Mouse (Mus musculus) G1E (cell line): ENCODE results near the gene Olfr350. TPM values are rescaled to one million over a fixed set of nuclear protein-coding genes. Genes with fewer than 3 reads are reported as not detected.

ENCODE experiments used
- ATAC-seq: 2 replicates; pipeline ENCODE4 v1.8.0; 2016; ENCODE audit warnings: mild to moderate bottlenecking; ENCODE audit not compliant: insufficient number of reproducible peaks, poor library complexity, low FRiP score, severe bottlenecking; ENCODE audit errors: extremely low read depth
- DNase-seq: peaks from one replicate; pipeline ENCODE4 v3.0.0; 2012; ENCODE audit warnings: low spot score
- H3K27me3 ChIP-seq: 2 replicates; pipeline ENCODE4 v1.6.1; 2012; ENCODE audit warnings: mild to moderate bottlenecking, low read length, inconsistent platforms; ENCODE audit not compliant: insufficient read depth
- H3K36me3 ChIP-seq: replicated peaks from 2 replicates; pipeline ENCODE3; 2012; ENCODE audit warnings: mild to moderate bottlenecking, inconsistent platforms
- H3K4me1 ChIP-seq: 2 replicates; pipeline ENCODE4 v1.6.1; 2012; ENCODE audit warnings: low read depth, low read length, inconsistent platforms, mixed read lengths; ENCODE audit not compliant: insufficient read depth
- H3K4me3 ChIP-seq: 2 replicates; pipeline ENCODE4 v1.5.1; 2012; ENCODE audit warnings: low read depth, mild to moderate bottlenecking, inconsistent platforms, low read length, moderate library complexity, mixed read lengths
- H3K9me3 ChIP-seq: replicated peaks from 2 replicates; pipeline ENCODE4 v1.6.1; 2012; ENCODE audit warnings: inconsistent platforms
- CTCF ChIP-seq: IDR thresholded peaks from 2 replicates; pipeline ENCODE4 v1.5.1; 2012; ENCODE audit warnings: low read depth, low read length, inconsistent platforms, mixed read lengths
- GATA1 ChIP-seq: IDR thresholded peaks from 2 replicates; pipeline ENCODE4 v1.6.1; 2012; ENCODE audit warnings: borderline replicate concordance, low read length, inconsistent platforms, mixed read lengths
- GATA2 ChIP-seq: IDR thresholded peaks from 2 replicates; pipeline ENCODE4 v1.6.1; 2012; ENCODE audit warnings: low read depth, low read length, inconsistent platforms, borderline replicate concordance
- POLR2AphosphoS5 ChIP-seq: IDR thresholded peaks from 2 replicates; pipeline ENCODE4 v1.6.1; 2012; ENCODE audit warnings: low read depth, low read length, inconsistent platforms; ENCODE audit not compliant: insufficient replicate concordance
- TAL1 ChIP-seq: conservative IDR thresholded peaks from 2 replicates; pipeline ENCODE4 v1.6.1; 2012; ENCODE audit warnings: low read depth, low read length, inconsistent platforms, mixed read lengths
- polyA plus RNA-seq: library from polyadenylated mRNA; stranded (reverse); fragments of >175 nt; gene quantifications from 2 replicates; pipeline ENCODE4 v1.2.3, GENCODE M21; 2012
- total RNA-seq, 2 experiments: library from RNA; stranded (forward) in 1 of 2; stranded (reverse) in 1 of 2; fragments of 200-1000 nt in 1 of 2; fragments of >200 nt in 1 of 2; fragmentation: Nextera tagmentation in 1 of 2; gene quantifications; 2 replicates each; pipeline ENCODE4 v1.2.3; 2014 to 2017

The Olfr350 gene
- total RNA-seq (2014; fragmentation: Nextera tagmentation), result not detected in 2 replicates
- 0.22 and 0.23 TPM in 2 replicates for total RNA-seq (2017)
- not detected in 2 replicates for polyA plus RNA-seq

DNA sequence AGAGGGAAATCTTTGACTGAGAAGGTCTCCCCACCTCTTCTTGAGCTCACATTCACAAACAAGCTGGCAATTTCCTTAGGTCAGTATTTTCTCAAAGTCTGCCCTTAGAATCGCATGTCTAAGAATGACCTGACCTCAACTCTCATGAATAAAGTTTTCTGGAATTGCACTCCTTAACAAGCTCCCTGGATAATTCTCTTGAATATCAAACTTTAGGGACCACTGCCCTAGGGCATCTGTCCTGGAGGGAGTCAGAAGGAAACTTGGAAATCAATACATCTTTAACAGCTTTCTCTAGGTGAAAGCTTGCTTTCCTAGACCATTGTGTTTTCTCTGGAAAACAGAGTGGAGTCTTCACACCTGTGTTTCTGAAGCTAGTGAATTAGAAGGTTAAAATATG lies at the start of gene Olfr350:
Olfr350 (plus strand) TSS at position 301 of the 400 bp plus-strand sequence.
- Histone ChIP-seq H3K27me3 (no peaks in the 10 kb centered on the region), H3K4me1 (no peaks in the 10 kb centered on the region), H3K36me3 (no peaks in the 10 kb centered on the region), H3K4me3 (no peak within 1 kb of the TSS), H3K9me3 (no peaks in the 10 kb centered on the region)
- ATAC-seq, result no peak
- no peak for DNase-seq
- TF ChIP-seq GATA2 (no peak), CTCF (no peak), TAL1 (no peak), GATA1 (no peak), POLR2AphosphoS5 (no peak)

DNA sequence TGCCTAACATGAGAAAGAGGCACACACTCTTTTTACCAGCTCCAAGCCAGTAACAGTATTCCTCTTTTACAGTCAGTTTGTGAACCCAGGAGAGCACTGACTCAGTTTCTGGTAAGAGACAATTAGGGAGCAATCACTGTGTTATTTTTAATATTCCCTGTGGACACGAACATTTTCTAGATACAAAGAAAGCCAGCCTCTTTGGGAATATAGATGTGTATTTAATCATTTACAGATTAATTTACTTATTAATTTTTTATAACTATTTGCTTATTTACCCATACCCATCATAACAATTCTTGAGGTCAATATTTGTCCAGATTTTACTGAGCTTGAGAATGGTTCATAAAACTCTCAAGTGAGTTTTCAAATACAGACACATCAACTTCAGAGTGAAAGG lies 29.2 kb upstream of the Olfr350 start, which contains the start of gene Olfr3:
Olfr3 (minus strand) TSS at position 101 of the 400 bp plus-strand sequence.
- H3K4me3 ChIP-seq, result no peak within 1 kb of the TSS
- no peaks in the 10 kb centered on the region for H3K4me1 ChIP-seq
- no peak for TF ChIP-seq GATA2
- no peak for TF ChIP-seq CTCF
- no peak for TF ChIP-seq GATA1
- no peak for TF ChIP-seq TAL1
- TF ChIP-seq POLR2AphosphoS5, result no peak
- no peak for ATAC-seq
- DNase-seq, result no peak
- H3K36me3 ChIP-seq, result no peaks in the 10 kb centered on the region
- peaks cover 7% of the 10 kb centered on the region; the same call in 1 of the 2 replicates for H3K9me3 ChIP-seq
- H3K27me3 ChIP-seq, result no peaks in the 10 kb centered on the region

DNA sequence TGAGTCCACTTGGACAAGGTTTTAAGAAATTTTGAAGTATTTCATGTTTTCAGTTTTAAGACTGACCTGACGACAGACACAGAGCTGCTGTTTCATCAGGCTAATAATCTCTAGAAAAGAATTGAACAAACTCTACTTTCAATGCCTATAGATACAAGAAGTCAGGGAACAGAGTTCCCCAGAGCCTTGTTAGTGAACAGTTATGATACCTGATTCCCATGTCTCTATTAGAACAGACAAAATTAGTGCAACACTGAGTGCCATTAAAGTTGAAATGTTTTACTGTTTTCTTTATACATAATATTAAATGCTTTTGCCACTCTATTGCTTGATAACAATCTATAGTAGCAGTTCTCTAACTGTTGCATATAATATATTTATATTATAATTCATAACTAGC lies 16.4 kb downstream of the Olfr350 start, which contains the start of gene Olfr351:
Olfr351 (minus strand) TSS at position 101 of the 400 bp plus-strand sequence.
- ATAC-seq (no peak), DNase-seq (no peak)
- no peaks in the 10 kb centered on the region for H3K9me3 ChIP-seq
- H3K36me3 ChIP-seq, result no peaks in the 10 kb centered on the region
- no peaks in the 10 kb centered on the region for H3K27me3 ChIP-seq
- no peaks in the 10 kb centered on the region for H3K4me1 ChIP-seq
- TF ChIP-seq CTCF, result no peak
- no peak within 1 kb of the TSS for H3K4me3 ChIP-seq

DNA sequence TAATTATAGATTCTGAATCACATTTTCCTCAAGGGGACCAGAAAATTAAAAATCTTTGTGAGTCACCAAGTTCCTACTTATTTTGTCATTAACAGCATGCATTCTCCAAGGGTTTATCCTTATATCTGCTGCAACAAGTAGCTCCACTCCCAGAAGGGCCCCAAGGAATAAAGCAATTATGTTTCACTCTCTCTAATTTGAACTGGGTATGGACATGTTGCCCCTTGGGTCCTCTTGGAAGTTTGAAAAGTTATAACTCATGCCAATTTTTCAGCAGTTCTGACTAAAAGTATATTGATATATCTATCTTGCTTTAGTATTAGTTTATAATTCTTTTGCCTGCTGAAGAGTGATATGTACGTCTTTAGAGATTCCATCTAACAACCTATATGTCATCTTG lies 22.1 kb downstream of the Olfr350 start, which contains the start of gene Olfr352:
Olfr352 (plus strand) TSS at position 301 of the 400 bp plus-strand sequence.
- H3K27me3 ChIP-seq, result no peaks in the 10 kb centered on the region
- no peak for DNase-seq
- no peak within 1 kb of the TSS for H3K4me3 ChIP-seq
- H3K9me3 ChIP-seq, result no peaks in the 10 kb centered on the region
- TF ChIP-seq GATA1 (no peak), CTCF (no peak), POLR2AphosphoS5 (no peak), GATA2 (no peak), TAL1 (no peak)
- H3K36me3 ChIP-seq, result no peaks in the 10 kb centered on the region
- no peaks in the 10 kb centered on the region for H3K4me1 ChIP-seq
- no peak for ATAC-seq

DNA sequence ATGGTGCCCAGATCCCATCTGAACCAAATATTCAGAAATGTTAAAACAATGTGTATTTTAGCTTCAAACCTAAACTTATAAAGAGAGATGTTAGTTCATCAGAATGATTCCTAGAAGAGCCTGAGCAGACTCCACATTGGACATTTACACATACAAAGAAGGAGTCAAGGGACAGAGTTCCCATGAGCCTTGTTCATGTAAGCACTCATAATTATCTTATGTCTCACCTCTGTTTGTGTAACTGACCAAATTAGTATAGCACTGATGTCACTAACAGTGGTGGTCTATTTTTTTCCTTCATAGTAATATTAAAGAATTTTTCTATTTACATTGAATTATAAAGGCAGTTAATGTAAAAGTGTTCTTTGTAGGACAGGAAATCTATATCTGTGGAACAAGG lies 46.7 kb downstream of the Olfr350 start, which contains the start of gene Olfr353:
Olfr353 (minus strand) TSS at position 101 of the 400 bp plus-strand sequence.
- H3K4me1 ChIP-seq, result no peaks in the 10 kb centered on the region
- no peak for TF ChIP-seq POLR2AphosphoS5
- no peak for TF ChIP-seq TAL1
- TF ChIP-seq CTCF, result no peak
- no peak for TF ChIP-seq GATA1
- no peak for TF ChIP-seq GATA2
- H3K4me3 ChIP-seq, result no peak within 1 kb of the TSS
- peaks cover 3% of the 10 kb centered on the region; the same call in 1 of the 2 replicates for H3K27me3 ChIP-seq
- DNase-seq, result no peak
- no peaks in the 10 kb centered on the region for H3K9me3 ChIP-seq
- no peaks in the 10 kb centered on the region for H3K36me3 ChIP-seq
- no peak for ATAC-seq

DNA sequence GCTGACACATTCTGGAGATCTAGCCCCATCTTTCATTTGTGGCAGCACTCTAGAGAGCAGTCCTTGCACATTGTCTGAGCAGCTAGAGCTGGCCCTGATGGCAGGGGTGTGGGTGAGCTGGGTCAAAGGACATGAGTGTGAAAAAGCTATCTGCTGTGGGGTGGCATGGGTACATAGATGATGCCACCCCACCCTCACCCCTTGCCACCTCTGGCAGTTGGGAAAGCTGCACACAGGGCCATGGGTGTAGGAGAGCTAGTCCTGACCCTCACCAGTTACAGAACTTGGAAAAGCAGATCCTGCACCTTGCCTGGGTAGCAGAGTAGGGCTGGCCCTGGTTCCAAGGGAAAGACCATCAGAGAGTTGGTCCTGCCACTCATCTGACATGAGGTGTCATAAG lies 51.0 kb downstream of the Olfr350 start:
- DNase-seq (no peak), ATAC-seq (no peak)
- no peaks in the 10 kb centered on the region for H3K27me3 ChIP-seq
- H3K9me3 ChIP-seq, result no peaks in the 10 kb centered on the region
- H3K4me1 ChIP-seq, result no peaks in the 10 kb centered on the region
- no peaks in the 10 kb centered on the region for H3K36me3 ChIP-seq
- TF ChIP-seq GATA2 (no peak), POLR2AphosphoS5 (no peak)
- H3K4me3 ChIP-seq, result no peak overlapping the region

Other genes with a start within 250 kb of the Olfr350 start
- gene Olfr345, start 206.3 kb upstream of the Olfr350 start, total RNA-seq (2014; fragmentation: Nextera tagmentation), result not detected in 2 replicates
- 0.22 TPM in 1 of 2 replicates, not detected in the other for gene Olfr345, start 206.3 kb upstream of the Olfr350 start, total RNA-seq (2017)
- gene Olfr345, start 206.3 kb upstream of the Olfr350 start, polyA plus RNA-seq, result not detected in 2 replicates
- not detected in 2 replicates for gene Olfr346, start 160.5 kb upstream of the Olfr350 start, total RNA-seq (2014; fragmentation: Nextera tagmentation)
- under 0.01 TPM in 1 of 2 replicates, not detected in the other for gene Olfr346, start 160.5 kb upstream of the Olfr350 start, total RNA-seq (2017)
- gene Olfr346, start 160.5 kb upstream of the Olfr350 start, polyA plus RNA-seq, result not detected in 2 replicates
- gene Olfr347, start 114.4 kb upstream of the Olfr350 start, total RNA-seq (2014; fragmentation: Nextera tagmentation), result not detected in 2 replicates
- gene Olfr347, start 114.4 kb upstream of the Olfr350 start, total RNA-seq (2017), result 0.33 TPM in 1 of 2 replicates, not detected in the other
- gene Olfr347, start 114.4 kb upstream of the Olfr350 start, polyA plus RNA-seq, result not detected in 2 replicates
- not detected in 2 replicates for gene Olfr348, start 62.0 kb upstream of the Olfr350 start, total RNA-seq (2014; fragmentation: Nextera tagmentation)
- gene Olfr348, start 62.0 kb upstream of the Olfr350 start, total RNA-seq (2017), result 0.06 and 0.11 TPM in 2 replicates
- gene Olfr348, start 62.0 kb upstream of the Olfr350 start, polyA plus RNA-seq, result not detected in 2 replicates
- gene Olfr50, start 55.8 kb upstream of the Olfr350 start, total RNA-seq (2014; fragmentation: Nextera tagmentation), result not detected in 2 replicates
- gene Olfr50, start 55.8 kb upstream of the Olfr350 start, total RNA-seq (2017), result 0.05 and 0.06 TPM in 2 replicates
- not detected in 2 replicates for gene Olfr50, start 55.8 kb upstream of the Olfr350 start, polyA plus RNA-seq
- not detected in 2 replicates for gene Olfr3, start 29.3 kb upstream of the Olfr350 start, total RNA-seq (2014; fragmentation: Nextera tagmentation)
- gene Olfr3, start 29.3 kb upstream of the Olfr350 start, total RNA-seq (2017), result 0.11 and 0.12 TPM in 2 replicates
- not detected in 2 replicates for gene Olfr3, start 29.3 kb upstream of the Olfr350 start, polyA plus RNA-seq
- not detected in 2 replicates for gene Olfr351, start 16.4 kb downstream of the Olfr350 start, total RNA-seq (2014; fragmentation: Nextera tagmentation)
- gene Olfr351, start 16.4 kb downstream of the Olfr350 start, total RNA-seq (2017), result 0.16 and 0.41 TPM in 2 replicates
- not detected in 2 replicates for gene Olfr351, start 16.4 kb downstream of the Olfr350 start, polyA plus RNA-seq
- gene Olfr352, start 22.1 kb downstream of the Olfr350 start, total RNA-seq (2014; fragmentation: Nextera tagmentation), result not detected in 2 replicates
- 0.05 TPM in 1 of 2 replicates, not detected in the other for gene Olfr352, start 22.1 kb downstream of the Olfr350 start, total RNA-seq (2017)
- gene Olfr352, start 22.1 kb downstream of the Olfr350 start, polyA plus RNA-seq, result not detected in 2 replicates
- gene Olfr353, start 46.6 kb downstream of the Olfr350 start, total RNA-seq (2014; fragmentation: Nextera tagmentation), result not detected in 2 replicates
- 0.05 and 0.12 TPM in 2 replicates for gene Olfr353, start 46.6 kb downstream of the Olfr350 start, total RNA-seq (2017)
- gene Olfr353, start 46.6 kb downstream of the Olfr350 start, polyA plus RNA-seq, result not detected in 2 replicates
- not detected in 2 replicates for gene Olfr354, start 59.4 kb downstream of the Olfr350 start, total RNA-seq (2014; fragmentation: Nextera tagmentation)
- 0.16 and 0.17 TPM in 2 replicates for gene Olfr354, start 59.4 kb downstream of the Olfr350 start, total RNA-seq (2017)
- not detected in 2 replicates for gene Olfr354, start 59.4 kb downstream of the Olfr350 start, polyA plus RNA-seq
- gene Olfr355, start 82.6 kb downstream of the Olfr350 start, total RNA-seq (2014; fragmentation: Nextera tagmentation), result not detected in 2 replicates
- gene Olfr355, start 82.6 kb downstream of the Olfr350 start, total RNA-seq (2017), result 0.06 and 0.11 TPM in 2 replicates
- not detected in 2 replicates for gene Olfr355, start 82.6 kb downstream of the Olfr350 start, polyA plus RNA-seq
- gene Olfr356, start 90.8 kb downstream of the Olfr350 start, total RNA-seq (2014; fragmentation: Nextera tagmentation), result not detected in 2 replicates
- not detected in 2 replicates for gene Olfr356, start 90.8 kb downstream of the Olfr350 start, total RNA-seq (2017)
- not detected in 2 replicates for gene Olfr356, start 90.8 kb downstream of the Olfr350 start, polyA plus RNA-seq
- gene Olfr357, start 147.5 kb downstream of the Olfr350 start, total RNA-seq (2014; fragmentation: Nextera tagmentation), result not detected in 2 replicates
- 0.06 and 0.11 TPM in 2 replicates for gene Olfr357, start 147.5 kb downstream of the Olfr350 start, total RNA-seq (2017)
- gene Olfr357, start 147.5 kb downstream of the Olfr350 start, polyA plus RNA-seq, result not detected in 2 replicates
- gene Olfr358, start 163.0 kb downstream of the Olfr350 start, total RNA-seq (2014; fragmentation: Nextera tagmentation), result not detected in 2 replicates
- gene Olfr358, start 163.0 kb downstream of the Olfr350 start, total RNA-seq (2017), result 0.05 and 0.06 TPM in 2 replicates
- gene Olfr358, start 163.0 kb downstream of the Olfr350 start, polyA plus RNA-seq, result not detected in 2 replicates
- not detected in 2 replicates for gene Olfr360, start 219.4 kb downstream of the Olfr350 start, total RNA-seq (2014; fragmentation: Nextera tagmentation)
- gene Olfr360, start 219.4 kb downstream of the Olfr350 start, total RNA-seq (2017), result 0.16 TPM in 1 of 2 replicates, not detected in the other
- not detected in 2 replicates for gene Olfr360, start 219.4 kb downstream of the Olfr350 start, polyA plus RNA-seq
- not detected in 2 replicates for gene Olfr361, start 243.0 kb downstream of the Olfr350 start, total RNA-seq (2014; fragmentation: Nextera tagmentation)
- 0.06 and 0.11 TPM in 2 replicates for gene Olfr361, start 243.0 kb downstream of the Olfr350 start, total RNA-seq (2017)
- not detected in 2 replicates for gene Olfr361, start 243.0 kb downstream of the Olfr350 start, polyA plus RNA-seq